Mouse (Mus musculus) spleen, postnatal 10 days (tissue): ENCODE data around the gene Usp49.
A peak's percentile ranks its signal among the peaks of the same experiment; 100 is the strongest.

ENCODE experiments used
- DNase-seq, 2 experiments: peaks; one replicate each; pipeline ENCODE4 v3.0.0; 2021 to 2022; ENCODE audit warnings: low spot score in 2 of 2

The Usp49 gene

DNA sequence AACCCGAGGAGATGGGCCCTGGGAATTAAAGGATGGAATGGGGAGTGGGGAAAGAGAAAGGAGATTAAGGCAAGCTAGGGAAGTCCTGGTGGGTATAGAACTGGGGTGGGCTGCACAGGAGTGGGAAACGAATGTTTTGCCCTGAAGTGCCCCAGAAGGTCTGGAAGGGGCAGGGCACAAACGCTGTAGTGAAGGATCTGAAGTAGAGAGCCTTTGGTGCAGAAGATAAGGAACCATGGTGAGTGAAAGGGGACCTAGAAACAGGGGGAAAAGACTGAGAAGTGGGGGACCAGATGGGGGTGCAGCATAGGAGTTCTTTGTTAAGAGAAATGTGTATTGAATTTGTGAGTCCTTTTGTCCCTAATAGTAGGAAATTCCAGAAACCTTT, at the start of gene Usp49:
Gene Usp49, plus strand, starts transcription at position 13 of the 388 bp plus-strand sequence.
- peak; percentile 34 to 47 for DNase-seq

DNA sequence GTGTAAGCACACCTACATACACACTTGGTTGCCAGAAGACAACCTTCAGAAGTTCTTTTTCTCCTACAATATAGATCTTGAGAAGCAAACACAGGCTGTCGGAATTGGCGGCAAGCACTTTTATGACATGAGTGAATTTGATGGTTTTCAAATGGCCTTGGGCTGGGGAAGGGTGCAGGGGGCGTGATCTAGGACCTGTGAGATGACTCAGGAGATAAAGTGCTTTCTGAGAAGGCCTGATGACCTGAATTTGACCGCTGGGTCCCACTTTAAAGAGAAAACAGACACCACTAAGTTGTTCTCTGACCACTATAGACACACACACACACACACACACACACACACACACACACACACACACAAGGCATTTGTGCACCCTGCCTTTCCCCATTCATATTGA, 49.5 kb upstream of the Usp49 start:
- DNase-seq, result no peak

DNA sequence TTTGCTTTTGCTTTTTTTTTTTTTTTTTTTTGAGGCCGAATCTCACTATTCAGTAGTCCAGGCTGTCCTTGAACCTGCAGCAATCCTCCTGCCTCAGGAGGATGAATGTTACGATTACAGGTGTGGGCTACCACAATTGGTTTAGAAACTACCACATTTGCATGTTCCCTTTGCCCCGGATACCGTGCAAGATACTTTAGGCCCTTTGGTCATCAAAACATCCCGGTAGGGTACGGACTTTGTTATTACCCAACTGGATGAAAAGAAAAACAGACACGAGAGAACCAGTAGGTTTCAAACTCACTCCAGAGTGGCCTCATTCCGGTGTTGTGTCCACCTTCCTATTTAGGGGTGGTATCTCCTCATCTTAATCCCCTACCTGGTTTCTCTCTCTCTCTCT, 42.0 kb upstream of the Usp49 start:
- no peak for DNase-seq

DNA sequence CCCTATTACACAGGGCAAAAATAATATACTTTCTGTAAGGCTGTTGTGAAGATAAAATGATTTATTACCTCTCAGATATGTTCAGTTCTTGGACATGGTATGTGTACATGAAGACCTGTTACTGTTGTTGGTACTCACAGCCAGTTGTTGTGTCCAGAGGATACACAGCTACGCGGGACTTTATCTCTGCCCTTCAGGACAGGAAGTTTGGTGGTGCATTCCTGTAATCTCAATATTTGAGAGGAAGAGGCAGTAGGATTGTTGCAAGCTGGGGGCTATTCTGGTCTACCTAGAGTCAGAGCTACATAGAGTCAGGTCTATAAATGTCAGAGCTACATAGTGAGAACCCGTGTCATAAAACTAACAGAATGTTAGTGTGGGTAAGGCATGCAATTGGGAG, 39.4 kb upstream of the Usp49 start:
- DNase-seq, result no peak

DNA sequence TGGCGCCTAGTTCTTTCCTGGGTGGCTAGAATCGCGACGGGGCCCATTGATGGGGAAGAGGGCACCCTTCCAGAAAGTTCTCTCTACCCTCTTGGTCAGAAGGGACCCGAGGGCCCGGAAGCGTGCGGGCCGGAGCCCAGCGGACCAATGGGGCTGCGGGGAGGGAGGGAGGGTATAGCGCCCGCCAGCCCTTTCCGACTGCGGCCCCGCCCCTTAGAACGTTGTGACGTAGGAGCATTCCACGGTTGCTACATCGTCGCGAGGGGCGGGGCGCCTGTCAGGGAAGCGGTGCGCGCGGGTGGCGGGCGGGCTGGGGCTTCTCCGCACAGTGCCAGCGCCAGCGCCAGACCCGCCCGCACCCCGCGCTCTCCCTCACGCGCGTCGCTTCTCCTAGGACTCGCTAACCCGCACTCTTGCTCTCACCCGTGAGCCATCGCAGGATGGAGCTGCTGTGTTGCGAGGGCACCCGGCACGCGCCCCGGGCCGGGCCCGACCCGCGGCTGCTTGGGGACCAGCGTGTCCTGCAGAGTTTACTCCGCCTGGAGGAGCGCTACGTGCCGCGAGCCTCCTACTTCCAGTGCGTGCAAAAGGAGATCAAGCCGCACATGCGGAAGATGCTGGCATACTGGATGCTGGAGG, 37.2 kb upstream of the Usp49 start:
- peak; percentile 98 to 100 for DNase-seq

DNA sequence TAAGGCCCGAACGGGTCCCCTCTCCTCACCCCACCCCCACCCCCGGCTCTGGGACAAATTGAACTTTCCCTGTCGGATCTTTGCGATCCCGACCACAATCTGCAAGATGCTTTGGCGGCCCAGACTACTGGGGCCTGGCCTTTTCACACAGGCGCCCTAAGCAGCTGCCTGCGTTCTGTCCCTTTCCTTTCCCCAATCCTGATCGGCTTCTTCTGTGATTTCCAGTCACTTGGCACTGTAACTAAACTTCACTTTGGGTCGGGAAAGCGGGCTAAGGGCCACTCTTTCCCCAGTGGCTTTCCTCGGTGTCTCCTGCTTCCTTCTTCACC, 36.7 kb upstream of the Usp49 start:
- DNase-seq, result no peak

DNA sequence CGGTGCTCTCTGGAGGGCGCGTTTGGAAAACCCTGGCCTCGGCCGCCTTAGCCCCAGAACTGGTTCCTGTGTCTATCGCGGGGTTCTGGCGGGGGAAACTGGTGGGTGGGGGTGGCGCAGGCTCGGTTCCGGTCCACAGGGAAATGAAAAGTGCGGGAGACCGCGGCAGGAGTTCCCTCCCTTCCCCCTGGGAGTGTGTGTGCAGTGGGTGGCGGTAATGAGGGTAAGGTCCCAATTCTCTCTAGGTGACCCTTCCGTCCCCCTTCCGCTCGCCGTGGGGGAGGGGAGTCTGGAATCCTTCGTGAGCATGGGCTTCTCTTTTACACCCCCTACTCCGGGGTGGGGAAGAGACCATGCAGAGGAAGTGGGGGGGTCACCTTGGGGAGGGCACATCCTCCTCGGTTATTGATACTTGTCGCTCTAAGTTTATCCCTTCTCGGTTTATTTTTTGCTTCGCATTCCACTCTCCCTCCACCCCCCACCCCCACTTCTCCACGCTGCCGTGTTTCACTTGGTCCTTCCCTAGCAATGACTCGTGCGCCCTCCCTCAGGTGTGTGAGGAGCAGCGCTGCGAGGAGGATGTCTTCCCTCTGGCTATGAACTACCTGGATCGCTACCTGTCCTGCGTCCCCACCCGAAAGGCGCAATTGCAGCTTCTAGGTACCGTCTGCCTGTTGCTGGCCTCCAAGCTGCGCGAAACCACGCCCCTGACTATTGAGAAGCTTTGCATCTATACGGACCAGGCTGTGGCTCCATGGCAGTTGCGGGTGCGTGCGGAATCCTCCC, 36.1 kb upstream of the Usp49 start:
- DNase-seq, result peak; percentile 61 to 70

DNA sequence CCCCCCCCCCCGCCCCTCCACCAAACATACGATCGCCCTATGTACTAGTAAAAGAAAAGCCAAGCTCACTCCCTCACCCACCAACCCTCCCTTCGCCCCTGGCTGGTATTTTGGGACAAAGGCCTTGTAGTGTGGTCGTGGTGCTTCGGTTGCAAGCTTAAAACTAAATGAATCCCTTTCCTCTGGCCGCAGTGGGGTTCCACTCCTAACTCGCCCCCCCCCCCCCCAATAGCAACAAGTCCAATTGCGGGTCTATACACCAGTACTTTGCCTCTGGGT, 35.6 kb upstream of the Usp49 start:
- DNase-seq, result no peak

DNA sequence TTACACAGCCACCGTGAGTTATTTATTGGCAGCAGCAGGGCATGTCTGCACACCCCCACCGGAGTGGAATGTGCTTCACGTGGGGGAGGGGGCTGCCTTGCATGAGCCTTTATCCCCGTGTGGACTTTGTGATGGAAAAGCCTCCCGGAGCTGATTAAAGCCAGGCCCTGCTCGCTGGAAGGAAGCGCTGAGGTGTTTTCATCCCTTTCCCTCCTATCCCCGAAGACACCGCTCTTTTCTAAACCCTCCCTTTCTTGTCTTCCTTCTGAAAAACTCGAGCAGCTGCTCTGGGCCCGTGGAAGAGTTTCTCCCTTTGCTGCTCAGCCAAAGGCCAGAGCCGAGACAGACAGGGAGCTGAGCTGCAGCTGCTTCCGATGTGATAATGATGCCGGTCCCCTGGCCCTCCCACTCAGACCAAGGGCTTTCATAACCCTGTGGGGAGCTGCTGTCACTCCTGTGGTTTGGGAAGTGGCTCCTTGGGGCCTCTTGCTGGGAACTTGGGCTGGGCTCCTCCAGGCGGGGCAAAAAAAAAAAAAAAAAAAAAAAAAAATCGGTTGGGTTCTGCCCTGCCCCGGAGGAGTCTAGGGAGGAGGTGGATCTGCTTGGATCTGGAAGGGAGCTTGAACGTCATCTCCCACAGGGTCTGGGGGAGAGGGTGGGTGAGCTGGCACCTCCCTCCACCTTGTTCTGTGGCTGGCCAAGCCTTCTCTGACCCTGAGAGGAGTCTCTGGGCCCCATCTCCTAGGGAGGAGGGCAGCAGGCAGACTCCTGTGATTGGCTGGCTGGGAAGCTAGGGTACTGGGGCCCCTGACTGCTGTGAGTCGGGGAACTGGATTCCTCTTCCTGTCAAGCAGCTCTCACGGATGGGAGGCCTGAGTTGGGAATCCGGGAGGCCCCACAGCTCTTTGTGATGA, 35.0 kb upstream of the Usp49 start:
- peak; percentile 69 to 79 for DNase-seq

DNA sequence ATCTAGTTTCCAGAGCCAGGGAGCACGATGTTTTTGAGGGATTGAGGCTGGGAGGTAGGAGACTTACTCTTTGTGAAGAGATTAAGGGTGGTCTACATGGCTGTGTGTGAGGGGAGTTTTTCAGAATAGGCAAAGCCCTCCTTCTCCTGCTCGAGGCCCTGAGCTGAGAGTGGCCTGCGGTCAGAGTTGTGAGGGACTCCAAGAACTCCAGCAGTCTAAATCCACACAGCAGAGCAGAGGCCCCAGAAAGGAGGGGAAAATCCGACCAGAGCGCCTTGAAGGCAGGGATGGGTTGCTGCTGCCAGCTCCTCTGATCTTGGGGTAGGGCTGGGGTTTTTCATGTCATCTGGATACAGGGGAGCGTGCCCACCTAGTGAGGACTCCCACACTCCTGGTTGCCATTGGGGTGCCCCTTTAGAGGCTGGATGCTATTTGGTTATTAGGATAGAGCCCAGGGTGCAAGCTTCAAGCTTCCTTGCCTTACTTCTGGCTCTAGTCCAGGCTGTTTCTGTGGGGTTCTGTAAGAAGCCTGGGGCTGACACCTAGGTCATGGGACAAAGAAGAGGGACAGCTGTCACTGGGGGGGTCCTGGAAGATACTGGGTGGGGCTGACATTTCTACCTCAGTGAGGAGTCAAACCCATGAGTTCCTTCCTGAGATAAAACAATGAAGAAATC, 34.2 kb upstream of the Usp49 start:
- DNase-seq, result peak; percentile 40 to 65

DNA sequence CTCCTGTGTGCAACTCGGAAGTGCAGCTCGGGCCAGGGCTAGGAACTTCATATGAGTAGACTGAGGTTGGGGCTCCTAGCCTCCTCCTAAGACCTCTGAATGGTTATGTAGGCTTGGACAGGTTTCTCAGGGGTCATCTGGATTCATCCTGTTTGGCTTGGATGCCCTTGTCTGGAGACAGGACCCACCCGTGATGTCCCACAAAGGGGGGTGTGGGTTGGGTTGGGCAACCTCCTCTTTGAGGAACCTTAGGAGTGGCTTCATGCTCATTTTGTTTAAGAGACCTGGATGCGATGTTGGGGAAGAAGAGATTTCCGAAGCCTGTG, 33.7 kb upstream of the Usp49 start:
- peak in 1 of 2 experiments; percentile 25 for DNase-seq

DNA sequence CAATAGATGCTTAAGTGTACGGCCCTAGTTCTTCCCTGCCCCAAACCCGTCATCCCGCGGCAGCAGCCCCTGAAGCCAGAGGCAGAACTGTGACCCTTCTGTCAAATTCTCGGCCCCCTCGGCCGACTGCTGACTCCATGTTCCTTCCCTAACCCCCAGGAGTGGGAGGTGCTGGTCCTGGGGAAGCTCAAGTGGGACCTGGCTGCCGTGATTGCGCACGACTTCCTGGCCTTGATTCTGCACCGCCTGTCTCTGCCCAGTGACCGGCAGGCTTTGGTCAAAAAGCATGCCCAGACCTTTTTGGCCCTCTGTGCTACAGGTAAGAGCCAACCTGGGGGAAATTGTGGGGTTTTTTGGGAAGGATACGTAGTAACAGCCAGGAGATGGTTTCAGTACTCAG, 33.2 kb upstream of the Usp49 start:
- DNase-seq, result peak; percentile 40 to 59

DNA sequence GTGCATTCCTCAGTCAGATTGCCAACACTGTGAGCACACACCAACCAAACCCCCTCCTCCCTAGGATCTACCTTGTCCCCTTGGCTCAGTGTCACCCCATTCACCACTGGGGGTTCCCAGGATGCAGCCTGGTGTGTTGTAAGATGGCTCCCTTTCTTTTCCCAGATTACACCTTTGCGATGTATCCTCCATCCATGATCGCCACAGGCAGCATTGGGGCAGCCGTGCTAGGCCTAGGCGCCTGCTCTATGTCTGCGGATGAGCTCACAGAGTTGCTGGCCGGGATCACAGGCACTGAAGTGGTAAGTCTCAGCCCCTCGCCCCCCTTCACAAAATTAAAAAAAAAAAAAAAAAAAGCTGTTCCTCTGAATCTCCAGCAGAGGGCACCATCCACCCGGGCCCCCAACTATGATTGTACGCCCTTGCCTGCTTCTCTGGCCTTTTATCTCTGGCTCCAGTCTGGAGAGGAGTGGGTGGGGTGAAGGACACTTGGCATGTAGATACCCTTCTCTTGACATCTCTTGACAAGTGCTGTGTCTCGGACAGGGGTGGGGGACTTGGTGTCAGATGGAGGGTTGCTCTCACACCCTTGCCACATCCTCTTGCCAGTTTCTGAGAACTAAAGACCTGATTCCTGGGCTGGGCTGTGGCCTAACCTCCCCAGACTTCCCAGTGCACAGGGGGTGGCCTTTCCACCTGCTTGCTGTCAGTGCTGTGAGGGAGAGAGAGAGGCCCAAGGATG, 32.5 kb upstream of the Usp49 start:
- DNase-seq, result peak; percentile 71 to 79

DNA sequence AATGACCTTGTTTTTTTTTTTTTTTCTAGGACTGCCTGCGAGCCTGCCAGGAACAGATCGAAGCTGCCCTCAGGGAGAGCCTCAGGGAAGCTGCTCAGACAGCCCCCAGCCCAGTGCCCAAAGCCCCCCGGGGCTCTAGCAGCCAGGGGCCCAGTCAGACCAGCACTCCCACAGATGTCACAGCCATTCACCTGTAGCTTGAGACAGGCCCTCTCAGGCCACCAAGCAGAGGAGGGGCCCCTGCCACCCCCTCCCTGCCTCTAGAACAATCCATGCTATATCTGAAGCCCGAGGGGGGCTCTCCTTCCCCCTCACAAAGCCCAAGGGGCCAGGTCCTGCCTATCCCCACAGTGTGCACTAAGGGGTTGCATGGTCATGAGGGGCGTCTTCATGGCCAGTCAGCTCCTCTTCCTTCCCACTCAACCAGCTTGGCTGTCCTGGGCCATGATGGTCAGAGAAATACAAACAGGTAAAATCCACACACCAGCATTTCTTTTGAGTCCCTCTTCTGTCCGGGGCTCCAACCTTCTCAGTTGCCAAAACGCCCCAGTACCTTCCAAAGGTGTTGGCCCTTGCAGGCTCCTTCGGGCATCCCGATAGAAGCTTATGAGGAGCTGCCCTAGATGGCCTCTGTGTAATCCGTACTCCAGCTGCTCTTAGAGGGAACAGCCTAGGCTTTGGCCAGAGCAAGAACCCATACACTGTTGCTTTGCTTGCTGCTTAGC, 31.7 kb upstream of the Usp49 start:
- peak; percentile 24 to 39 for DNase-seq

DNA sequence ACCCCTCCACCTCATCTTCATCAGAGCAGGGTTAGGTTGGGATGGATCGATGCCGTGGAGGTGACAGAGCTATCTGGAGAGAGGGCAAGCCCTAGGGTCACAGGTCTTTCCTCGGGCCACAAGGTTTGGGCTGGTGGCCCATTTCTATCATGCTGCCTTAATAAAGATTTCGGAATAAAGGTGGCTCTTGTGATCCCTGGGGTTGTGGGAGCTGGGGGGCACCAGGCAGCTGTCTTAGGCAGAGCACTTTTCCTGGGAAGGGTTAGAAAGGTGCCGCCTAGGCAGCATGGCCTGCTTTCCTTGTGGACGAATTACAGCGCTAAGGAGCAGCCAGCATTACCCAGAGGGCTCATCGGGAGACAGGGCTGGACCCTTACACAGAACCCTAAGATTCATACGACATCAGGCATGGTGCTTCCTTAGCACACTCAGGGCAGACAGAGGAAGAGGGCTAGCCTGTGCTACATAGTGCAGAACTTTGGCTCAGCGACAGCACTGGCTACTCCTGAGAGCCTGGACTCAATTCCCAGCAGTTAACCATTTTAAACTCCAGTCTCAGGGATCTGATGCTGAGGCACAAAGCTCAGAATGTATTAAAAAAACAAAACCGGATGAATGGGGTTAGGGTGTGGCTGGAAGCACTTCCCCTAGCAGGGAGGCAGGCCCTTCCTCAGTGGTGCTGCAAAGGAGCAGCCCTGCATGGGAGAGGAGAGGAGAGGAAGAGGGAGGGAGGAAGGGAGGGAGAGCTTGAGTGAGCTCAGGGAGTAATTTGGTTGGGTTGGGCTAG, 30.8 kb upstream of the Usp49 start:
- DNase-seq, result peak; percentile 40 to 52

DNA sequence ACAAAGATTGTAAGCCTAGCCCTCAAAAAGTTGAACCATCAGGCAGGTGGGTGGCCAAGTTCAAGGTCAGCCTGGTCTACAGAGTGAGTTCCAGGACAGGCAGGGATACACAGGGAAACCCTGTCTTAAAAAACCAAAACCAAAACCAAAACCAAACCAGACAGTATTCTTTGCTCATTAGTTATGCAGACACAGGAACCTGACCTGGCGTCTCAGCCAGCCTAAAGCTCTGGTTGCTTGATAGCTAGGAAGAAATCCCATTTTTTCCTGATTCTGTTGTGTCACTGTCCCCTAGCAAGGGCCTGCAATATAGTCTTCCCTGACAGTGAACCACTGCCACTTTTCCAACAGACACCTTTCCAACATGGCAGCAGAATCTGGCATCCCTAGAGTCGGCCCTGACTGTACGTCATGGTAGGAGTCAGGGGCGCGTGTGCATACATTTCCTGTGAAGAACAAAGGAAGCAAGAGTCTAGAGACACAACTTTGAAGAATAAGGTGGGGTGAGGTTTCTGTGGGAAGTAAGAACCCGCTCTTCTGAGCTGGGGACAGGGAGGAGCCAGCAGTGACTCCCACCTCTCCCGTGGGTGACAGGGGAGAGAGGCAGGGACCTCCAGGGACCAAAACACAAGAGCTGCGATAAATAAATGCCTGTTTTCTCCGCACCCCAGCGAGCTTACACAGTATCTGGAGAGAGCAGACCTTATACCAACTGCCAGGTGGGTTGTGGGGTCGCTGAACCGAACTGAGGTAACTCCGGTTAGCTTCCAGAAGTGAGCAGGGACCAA, 29.7 kb upstream of the Usp49 start:
- peak in 1 of 2 experiments; percentile 27 for DNase-seq

DNA sequence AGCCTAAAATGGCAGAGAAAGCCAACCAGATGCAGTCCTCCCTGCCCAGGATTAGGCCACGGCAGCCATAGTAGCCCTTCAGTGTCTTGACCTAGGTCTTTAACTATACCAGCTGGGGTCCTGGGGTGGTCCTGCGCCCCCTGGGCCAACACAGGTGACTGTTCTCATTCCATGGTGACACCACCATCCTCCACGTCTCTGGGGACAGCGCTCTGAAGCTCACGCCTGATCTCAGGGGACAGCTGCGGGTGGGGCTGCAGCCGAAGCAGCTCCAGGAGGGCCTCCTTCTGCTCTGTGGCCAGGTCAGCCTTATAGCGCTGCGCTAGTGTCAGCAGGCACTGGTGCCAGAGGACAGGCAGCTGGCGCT, 29.1 kb upstream of the Usp49 start:
- DNase-seq, result peak in 1 of 2 experiments; percentile 28

DNA sequence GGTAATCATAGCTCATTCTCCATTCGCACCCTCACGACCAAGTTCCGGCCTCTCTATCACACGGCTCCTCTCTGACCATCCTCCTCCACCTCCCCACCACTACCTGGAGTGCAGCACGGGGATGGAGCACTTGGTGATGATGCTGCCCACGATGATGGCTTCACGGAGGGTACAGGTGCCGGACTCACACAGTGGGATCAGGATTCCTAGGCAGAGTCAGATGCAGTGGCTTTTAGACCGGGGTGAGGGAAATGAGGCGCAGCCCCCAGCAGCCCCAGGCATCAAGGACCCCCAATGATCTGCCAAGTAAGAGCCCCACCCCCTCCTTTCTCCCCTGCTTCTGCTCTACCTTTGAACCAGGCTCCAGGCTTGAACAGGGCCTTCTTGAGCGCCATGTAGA, 28.2 kb upstream of the Usp49 start:
- no peak for DNase-seq

DNA sequence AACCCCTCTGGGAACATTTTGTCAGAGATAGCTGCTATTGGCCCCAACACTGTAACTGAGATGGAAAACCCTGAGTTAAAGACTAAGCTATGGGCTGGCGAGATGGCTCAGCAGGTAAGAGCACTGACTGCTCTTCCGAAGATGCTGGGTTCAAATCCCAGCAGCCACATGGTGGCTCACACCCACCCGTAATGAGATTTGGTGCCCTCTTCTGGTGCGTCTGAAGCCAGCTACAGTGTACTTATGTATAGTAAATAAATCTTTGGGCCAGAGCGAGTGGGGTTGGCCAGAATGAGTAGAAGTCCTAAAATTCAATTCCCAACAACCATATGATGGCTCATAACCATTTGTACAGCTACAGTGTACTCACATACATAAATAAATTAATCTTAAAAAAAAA, 24.3 kb upstream of the Usp49 start:
- DNase-seq, result peak in 1 of 2 experiments; percentile 65
